Mouse (Mus musculus): ENCODE measurements at regions not wholly inside any gene's neighbourhood (a gene's known extent, or its start where the extent isn't known, plus 50 kb on each side); places are given as distances from the start of the nearest gene placed in this dataset.

DNA sequence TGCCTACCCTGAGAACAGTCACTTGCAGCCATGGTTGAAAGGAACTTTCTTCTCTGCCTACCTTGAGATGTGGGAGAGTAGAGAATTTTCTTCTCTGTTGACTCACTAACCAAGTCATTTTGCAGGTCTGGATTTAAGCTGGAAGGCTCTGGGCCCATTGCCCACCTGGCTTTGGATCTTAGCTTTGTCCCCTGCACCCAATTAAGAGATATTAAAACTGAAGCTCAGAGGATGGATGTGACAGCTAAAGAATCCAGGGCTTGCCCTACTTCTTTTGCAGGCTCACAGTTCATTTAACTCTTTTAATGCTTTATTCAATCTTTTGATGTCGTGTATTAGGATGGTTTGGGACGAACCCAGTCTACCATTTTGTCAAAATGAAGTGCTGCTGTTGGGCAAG lies 58.8 kb upstream of the Gnao1 start:
- no peak for TF ChIP-seq CTCF (IDR thresholded peaks at IDR 0.05; ENCODE audit: extremely low read depth, insufficient read length, insufficient replicate concordance, low read depth, low read length)
- no peak for TF ChIP-seq POLR2A (IDR thresholded peaks at IDR 0.05; ENCODE audit: low read depth, low read length)

Measured in small intestine, adult 2 months (tissue).